Mouse (Mus musculus): ENCODE measurements around the gene Spata25.
"Not testable (repeated sequence)": the region's sequence is repeated elsewhere in the genome, so short reads cannot be mapped to it uniquely, and the experiment has no call there.

Gene Spata25

DNA sequence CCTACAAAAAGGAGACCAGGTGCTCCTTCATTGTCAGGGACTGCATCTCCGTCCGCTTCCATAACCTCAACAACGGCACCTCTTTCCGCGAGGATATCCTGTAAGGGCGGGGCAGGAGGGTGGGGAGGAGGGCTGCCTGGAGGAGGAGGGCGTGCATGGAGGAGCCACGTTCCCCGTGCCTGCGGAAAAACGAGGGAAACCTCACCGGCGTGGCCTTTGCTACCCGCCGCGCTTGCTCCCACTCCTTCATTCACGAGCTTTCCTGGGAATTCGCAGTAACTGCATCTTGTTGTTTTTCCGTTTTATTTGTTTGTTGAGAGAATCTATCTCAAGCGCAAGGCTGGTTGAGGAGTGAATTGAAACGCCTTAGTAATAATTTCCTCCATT lies 23.0 kb downstream of the Spata25 start:
- no peak for DNase-seq (ENCODE audit: low spot score in 2 of 2)

DNA sequence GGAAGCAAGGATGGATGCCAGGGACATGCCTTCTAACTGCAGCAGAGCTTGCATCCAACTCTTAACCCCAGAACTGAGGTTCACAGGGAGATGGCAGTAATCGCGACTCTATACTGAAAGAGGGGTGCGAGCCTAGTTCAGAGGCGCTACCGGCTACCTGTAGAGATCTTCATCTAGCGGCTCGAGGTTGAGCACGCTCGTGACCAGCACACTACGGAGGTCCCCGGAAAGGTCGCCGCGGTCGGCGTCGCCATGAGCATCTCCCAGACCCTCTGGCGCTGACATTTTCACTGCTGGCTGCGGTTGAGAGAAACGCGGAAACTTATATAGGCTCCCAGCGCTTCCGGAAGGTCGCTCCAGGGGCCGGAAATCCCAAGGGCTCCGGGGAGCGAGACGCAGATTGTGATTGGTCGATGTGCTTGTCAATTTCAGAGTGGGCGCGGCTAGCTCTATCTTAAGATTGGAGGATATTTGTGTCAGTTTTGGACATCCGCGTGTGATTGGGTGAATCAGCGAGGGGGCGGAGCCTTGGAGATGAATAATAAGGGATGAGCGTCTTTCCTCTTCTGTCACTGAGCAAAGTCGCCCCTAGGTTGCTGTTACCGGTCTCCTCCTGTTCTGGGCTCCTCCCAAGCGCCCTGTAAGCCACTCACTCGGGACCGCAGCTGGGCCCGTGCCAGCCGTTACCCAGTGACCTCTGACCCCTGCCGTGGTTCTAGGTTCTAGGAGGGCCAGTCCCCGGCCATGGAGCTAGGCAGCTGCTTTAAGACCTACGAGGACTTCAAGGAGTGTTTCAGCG lies 23.6 kb downstream of the Spata25 start, which contains the start of the genes Acot8 and Zswim3:
Acot8 (minus strand) TSS at position 350 of the 799 bp plus-strand sequence.
Zswim3 (plus strand) TSS at position 566 of the 799 bp plus-strand sequence.
- DNase-seq (ENCODE audit: low spot score in 2 of 2) = peak; percentile 98

DNA sequence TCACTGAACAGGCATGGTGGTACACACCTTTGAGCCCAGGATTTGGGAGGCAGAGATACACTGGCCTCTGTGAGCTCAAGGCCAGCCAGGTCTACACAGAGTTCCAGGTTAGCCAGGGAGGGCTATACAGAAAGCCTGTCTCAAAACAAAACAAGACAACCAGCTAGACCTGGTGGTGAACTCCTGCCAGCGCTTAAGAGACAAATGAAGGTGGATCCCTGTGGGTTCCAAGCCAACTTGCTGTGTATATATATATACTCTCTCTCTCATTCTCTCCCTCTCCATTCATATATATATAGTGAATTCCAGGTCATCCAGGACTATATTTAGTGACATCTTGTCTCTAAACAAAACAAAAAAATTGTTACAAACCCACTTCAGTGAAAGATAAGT lies 24.4 kb downstream of the Spata25 start:
- no peak for DNase-seq (ENCODE audit: low spot score in 2 of 2)

DNA sequence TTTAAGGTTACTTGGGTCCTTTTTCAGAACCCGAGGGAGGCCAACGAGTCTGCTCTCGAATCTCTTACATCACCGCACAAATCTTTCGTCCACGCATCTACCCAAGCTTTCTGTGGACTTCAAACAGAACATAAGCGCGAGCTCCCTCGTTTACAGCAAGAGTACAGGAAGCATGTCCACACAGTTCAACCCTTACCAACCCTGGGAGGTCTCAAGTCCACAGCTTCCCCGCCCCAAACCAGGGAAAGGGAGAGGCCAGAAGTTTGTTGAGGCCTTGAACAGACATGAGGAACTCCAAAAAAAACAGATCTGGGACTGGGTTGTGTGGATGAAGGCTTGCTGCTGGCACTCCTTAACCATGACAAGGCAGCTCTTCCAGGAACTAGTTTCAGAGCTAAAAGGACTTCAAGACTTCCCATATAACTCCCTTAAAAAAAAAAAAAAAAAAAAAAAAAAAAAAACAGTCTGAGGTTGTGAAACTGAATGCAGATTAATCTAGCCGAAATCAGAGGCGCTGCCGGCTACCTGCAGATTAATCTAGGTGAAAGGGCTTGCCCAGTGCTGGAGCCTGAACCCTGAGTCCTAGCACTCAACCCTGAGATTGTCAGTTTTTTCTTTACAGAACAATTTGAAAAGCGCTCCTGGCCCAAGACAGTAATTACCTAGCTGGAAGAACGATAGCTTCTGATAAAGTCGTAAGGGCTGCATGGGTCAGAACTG lies 25.0 kb downstream of the Spata25 start:
- no peak for DNase-seq (ENCODE audit: low spot score in 2 of 2)

DNA sequence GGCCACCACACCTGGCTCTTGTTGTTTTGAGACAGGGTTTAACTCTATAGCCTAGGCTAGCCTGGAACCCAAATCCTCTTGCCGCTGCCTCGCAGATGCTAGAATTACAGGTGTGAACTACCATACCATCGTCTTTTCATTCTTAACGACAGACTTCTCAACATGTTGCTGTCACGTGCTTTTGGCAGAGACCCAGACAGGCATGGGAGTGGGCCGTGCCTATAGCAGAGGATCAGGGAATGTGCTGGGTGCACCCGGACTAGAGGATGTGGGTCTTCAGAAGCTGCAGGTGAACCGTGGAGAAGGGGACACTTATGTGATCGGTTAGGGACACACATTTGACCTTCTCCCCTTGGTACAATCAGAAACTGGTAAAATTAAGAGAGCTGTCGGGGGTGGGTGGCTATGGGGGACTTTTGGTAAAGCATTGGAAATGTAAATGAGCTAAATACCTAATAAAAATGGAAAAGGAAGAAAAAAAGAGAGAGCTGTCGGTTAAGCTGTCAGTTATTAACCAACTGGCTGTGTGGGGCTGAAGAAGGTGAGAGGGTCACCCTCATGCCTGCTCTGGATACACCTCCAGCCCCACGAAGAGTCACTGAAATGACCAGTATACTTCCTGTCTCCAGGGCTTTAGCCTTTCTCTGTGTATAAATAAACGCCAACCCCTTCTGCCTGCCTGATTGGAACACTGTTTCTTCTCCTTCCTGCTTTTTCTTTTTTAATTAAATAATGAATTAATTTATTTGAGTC lies 27.9 kb downstream of the Spata25 start:
- DNase-seq (ENCODE audit: low spot score in 2 of 2) = no peak

DNA sequence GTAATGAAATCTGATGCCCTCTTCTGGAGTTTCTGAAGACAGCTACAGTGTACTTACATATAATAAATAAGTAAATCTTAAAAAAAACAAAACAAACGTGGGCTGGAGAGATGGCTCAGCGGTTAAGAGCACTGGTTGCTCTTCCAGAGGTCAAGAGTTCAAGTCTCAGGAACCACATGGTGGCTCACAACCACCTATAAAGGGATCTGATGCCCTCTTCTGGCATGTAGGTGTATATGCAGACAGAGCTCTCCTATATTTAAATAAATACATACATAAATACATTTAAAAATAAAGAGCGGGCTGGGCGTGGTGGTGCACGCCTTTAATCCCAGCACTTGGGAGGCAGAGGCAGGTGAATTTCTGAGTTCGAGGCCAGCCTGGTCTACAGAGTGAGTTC lies 29.8 kb downstream of the Spata25 start:
- not testable (repeated sequence) for DNase-seq (ENCODE audit: low spot score in 2 of 2)

DNA sequence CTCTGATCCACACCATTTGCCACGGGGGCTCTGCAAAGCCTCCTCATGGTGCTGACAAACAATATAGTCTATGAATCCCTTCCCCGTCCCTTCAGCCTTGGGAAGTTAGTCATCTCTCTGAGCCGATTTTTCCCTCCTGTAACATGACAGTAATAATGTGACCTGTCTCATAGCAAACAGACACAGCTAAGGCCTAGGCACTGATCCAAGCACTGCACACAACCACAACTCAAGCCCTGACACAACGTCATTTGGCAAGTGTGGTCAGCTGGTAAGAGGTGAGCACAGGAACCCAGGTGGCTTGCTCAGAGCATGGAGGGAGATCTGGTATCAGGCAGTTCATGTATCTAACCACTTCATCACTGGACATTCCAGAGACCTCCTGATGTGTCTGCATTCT lies 32.5 kb downstream of the Spata25 start:
- no peak for DNase-seq (ENCODE audit: low spot score in 2 of 2)

DNA sequence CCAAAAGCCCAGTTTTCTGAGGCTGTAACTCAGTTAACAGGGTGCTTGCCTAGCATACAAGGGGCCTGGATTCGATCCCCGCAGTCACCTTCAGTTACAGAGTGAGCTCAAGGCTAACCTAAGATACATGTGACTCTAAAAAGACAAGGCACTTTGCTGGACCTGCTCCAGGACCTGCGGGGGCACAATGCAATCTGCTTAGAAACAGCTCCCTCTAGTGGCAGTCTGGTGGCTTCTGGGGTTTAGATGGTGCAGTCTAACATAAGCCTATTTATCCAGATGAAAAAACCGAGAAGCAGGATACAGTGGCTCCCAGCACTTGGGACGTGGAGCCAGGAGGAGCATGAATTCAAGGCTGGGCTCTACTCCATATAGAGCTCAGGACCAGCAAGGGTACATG lies 34.0 kb downstream of the Spata25 start:
- DNase-seq (ENCODE audit: low spot score in 2 of 2) = peak; percentile 48 to 76

DNA sequence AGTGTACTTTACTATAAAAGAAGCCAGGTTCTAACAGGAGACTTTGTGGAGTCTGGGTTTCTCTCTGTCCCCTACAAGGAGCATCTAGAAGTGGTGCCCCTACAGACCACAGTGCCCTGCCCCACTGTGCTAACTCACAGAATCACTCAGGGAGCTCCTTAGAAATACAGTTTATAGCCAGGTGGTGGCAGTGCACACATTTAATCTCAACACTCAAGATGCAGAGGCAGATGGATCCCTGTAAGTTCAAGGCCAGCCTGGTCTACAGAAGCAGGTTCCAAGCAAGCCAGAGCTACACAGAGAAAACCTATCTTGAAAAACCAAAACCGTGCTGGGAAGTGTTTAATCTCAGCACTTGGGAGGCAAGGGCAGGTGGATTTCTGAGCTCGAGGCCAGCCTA lies 34.6 kb downstream of the Spata25 start:
- no peak for DNase-seq (ENCODE audit: low spot score in 2 of 2)

DNA sequence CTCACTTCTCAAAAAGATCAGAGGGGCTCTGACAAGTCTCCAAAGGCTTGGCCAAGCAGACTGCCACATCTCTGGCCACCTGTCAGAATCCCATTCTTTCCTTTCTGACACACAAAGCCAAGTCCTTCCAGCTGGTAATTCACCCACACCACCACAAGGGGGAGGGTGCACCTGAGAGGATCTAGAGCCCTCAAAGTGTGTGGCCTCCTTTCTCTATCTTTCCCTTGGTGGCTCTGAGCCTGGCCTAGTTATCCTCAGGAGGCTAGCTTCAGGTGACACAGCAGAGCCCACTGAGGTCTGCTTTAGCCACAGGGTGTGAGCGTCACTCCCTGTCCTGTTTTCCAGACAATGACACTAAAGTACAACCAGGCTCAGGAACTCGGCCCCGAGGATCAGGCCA lies 35.1 kb downstream of the Spata25 start:
- DNase-seq (ENCODE audit: low spot score in 2 of 2) = peak; percentile 38 to 62

DNA sequence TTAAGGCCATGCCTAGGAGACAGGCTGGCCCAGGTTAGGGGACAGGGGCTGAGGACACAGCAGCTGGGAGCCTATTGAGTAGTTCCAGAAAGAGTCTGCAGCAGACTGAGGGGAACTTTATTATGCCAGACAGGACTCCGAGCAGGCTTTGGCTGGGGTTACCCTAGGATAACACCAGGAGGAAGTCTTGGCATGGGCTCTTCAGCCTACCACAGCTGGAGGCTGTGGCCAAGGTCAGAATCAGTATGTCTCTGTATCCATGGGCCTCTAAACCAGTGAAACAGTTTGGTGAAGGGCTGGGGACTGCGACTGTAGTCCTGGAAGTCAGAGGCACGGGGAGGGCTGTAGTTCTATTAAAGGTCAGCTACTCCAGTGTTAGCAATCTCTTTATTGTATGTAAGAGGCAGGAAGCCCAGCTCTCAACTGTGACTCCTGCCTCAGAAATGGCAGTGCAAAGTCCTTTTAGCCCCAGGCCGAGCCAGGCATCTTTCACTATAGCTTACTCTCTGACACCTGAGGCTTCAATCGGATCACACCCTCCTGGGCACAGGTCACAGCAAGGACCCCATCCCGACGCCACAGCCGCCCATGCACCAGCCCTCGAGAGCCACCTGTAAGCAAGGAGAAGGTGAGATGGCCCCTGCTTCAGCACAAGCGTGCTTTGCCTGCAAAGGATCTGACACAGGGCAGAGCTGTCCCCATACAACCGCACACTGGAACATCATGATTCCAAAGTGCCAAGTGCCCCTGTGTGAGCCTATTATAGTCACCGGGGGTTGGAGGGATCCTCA lies 35.7 kb downstream of the Spata25 start:
- DNase-seq (ENCODE audit: low spot score in 2 of 2) = no peak

DNA sequence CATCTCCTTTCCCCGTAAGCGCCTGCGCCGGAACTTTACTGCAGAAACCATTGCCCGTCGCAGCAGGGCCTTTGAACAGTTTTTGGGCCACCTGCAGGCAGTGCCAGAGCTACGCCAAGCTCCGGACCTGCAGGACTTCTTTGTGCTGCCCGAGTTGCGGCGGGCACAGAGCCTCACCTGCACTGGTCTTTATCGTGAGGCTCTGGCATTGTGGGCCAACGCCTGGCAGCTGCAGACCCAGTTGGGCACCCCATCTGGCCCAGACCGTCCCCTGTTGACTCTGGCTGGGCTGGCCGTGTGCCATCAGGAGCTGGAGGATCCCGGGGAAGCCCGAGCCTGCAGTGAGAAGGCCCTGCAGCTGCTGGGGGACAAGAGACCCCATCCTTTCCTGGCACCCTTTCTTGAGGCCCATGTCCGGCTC lies 36.5 kb downstream of the Spata25 start:
- no peak for DNase-seq (ENCODE audit: low spot score in 2 of 2)

DNA sequence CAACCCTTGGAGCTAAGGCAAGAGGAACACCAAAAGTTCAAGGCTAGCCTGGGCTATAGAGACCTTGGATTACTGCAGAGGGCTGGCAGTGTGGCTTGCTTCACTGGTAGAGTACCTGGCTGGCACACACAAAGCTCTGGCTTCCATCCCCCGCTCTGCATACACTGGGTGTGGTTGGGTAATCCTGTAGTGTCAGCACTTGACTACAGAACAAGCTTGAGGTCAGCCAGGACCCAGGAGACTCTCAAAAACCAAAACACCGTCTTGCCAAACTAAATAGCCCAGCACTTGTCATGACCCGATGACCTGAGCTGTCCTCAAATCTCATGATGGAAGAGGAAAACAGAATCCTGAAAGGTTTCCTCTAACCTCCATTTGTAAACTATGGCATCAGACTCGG lies 37.9 kb downstream of the Spata25 start:
- no peak for DNase-seq (ENCODE audit: low spot score in 2 of 2)

DNA sequence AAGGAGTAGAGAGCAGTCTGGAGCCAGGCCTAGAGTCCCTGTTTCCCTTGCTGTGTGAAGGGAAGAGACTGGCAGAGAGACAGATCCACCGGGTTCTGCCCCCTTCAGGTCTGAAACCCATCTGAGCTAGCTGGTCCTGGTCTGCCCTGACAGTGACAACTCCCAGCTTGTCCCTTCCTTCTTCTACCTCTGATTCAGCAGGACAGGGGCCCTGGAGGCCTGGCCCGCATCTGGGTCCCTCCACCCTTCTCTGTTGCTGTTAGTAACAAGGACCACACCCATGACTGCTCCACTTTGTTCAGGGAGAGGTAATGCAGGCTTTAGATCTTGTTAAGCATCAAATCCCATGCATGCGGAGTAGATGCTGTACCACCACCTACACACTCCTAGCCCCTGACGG lies 39.9 kb downstream of the Spata25 start:
- no peak for DNase-seq (ENCODE audit: low spot score in 2 of 2)

DNA sequence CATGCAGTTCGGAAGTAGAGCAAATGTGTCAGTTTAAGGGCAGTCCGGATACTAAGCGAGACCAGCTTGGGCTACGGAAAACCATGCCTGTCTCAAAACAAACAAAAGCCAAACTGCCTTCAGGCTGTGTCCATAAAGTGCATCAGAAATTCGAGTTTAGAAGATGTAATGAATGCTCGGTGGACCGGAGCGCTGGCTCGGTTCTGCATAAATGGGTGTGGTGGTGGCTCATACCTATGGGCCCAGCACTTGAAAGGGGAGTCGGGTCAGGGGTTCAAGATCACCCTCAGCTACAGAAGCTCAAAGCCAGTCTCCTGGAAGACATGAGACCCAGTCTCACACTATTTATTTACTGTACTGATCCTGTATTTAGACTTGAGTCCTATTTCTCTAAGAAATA lies 40.6 kb downstream of the Spata25 start:
- DNase-seq (ENCODE audit: low spot score in 2 of 2) = no peak

DNA sequence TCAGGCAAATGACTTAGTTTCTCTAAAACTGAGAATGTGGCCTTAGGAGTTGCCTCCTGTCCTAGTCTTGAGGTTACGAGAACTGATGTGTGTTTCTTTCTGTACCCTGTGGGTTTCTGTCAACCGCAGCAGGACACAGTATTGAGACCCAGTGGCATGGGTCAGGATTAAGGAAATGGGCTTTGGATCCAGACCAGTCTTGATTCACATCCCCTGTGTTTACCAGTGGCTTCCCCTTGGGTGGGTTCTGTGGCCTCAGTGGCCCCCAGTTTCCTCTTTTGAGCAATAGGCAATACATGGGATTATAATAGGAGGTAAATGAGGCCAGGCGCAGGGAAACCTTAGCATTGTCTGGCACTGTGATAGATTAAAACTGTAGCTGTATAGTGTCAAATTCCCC lies 41.3 kb downstream of the Spata25 start:
- no peak for DNase-seq (ENCODE audit: low spot score in 2 of 2)

DNA sequence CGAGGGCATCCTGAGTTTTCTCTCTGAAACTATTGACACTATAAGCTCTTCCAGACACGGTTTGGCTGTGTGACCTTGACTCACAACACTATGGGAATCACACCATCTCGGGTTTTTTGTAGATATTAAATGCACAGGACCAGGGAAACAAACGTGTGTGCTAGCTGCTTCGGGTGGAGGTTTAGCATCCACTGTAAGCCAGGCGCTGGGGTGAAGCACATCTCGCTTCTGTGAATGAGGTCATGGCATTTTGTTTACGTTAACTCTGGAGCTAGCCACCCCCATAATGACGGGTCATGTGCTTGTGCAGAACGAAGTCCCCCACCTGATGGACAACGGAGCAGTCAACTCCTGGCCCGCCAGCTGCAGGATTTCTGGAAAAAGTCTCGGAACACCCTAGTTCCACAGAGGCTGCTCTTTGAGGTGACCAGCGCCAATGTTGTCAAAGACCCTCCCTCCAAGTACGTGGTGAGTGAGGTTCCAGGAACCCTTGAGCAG lies 41.9 kb downstream of the Spata25 start:
- no peak for DNase-seq (ENCODE audit: low spot score in 2 of 2)

DNA sequence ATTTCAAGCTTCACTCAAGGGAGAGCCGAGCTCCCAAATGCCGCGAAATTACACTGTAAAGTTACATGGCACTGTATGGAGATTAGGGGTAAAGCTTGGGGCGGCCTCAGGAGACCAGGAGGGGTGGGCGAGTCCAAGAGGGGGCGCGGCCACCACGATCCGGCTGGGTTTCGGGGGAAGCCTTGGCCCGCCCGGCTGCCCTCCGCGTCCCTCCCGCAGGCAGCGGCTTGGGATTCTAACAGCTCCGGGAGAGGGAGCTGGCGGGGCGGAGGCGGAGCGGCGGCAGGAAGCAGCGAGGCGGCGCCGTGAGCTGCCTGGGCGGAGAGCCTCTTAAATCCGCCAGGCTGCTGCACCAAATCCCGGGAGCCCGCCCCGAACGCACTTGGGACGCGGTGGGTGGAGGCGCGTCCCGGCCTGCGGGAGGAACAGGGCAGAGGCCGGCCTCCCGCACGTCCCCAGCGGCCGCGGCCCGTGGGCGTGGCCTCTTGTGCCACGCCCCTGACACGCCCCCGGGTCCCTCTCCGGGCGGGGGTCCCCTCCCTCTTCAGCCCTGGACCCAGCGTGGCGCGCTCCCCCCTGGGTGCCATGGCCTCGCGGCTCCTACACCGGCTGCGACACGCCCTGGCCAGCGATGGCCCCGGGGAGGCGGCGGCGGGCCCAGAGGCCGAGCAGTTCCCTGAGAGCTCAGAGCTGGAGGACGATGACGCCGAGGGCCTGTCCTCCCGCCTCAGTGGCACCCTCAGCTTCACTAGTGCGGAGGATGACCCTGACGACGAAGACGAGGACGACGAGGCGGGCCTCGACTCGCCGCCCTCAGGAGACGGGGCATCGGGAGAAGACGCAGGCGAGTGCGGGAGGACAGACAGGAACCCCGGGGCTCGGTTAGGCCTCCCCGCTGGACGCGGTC lies 42.6 kb downstream of the Spata25 start, which contains the start of gene Snx21:
Snx21 (plus strand) TSS at position 343 of the 907 bp plus-strand sequence.
- DNase-seq (ENCODE audit: low spot score in 2 of 2) = peak; percentile 43 to 45

DNA sequence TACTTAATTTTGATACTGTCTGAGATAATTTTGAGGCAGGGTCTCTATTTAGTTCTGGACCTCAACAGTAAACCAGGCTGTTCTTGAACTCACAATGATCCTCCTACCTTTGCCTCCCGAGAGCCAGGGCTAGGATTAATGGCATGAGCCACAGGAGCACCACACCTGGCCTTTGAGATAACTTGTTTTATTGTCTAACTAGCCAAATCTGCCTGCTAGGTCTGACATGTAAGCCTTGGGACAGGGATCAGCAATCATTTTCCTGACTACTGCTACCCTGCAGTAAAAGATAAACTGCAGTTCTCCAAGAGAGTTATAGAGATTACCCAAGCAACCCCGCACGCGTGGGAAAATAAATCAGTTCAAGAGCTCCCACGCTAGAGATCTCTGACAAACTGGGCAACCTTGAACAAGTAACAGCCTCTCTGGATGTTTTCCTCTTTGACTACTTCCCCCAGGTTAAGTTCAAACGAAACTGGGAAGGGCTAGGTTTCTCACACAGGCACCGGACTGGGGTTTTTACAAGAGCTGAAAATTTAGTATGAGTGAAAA lies 43.4 kb downstream of the Spata25 start:
- no peak for DNase-seq (ENCODE audit: low spot score in 2 of 2)

All from spleen, postnatal 14 days (tissue).